Mouse (Mus musculus): Measurements from ENCODE around the gene Gm43302.
A peak's percentile ranks its signal among the peaks of the same experiment; 100 is the strongest.
"Not testable (repeated sequence)": the region's sequence is repeated elsewhere in the genome, so short reads cannot be mapped to it uniquely, and the experiment has no call there.

The Gm43302 gene

DNA sequence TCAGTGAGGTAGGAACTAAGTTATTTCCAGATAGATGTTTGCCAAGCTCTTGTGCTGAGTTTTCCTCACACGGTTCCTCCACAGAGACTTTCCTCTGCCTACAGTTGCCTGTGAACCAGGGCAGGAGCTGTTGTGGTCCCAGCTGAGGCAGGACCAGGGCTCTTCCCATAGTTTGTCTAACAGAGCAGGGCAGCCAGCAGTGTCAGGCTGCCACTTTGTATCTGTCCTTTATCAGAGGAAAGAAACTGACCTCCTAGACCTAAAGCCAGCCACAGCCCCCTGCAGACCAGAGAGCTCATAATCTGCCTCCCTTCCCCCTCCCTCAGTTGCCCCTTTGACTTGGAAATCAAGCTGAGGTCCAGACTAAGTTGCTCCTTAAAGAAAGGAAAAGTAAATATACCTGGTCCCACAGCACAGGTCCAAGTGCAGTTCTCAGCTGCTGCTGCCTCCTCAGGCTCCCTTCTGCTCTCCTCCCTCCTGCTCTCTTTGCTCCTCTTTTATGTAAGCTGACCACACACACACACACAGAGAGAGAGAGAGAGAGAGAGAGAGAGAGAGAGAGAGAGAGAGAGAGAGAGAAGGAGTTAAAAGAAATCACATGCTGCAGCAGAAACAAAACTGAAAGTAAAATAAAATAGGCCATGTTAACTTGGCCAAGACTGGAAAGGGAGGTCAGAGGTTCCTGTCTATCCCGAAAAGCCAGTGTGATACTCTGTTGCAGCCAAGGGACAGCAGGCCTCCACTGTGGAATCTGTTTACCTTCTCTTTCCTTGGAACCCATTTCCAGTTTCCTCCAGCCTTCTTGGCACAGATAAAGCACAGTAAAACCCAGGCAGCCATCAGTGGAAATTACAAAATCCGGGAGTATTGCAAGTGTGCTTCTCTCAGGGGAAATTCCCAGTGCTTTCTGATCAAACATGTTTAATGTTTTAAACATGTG, at the start of gene Gm43302, which contains the start of gene Gbp6:
Gm43302 (minus strand) TSS at position 470 of the 940 bp plus-strand sequence.
Gbp6 (minus strand) TSS at position 473 of the 940 bp plus-strand sequence.
- peak; percentile 64 for DNase-seq (ENCODE audit: low read depth)

DNA sequence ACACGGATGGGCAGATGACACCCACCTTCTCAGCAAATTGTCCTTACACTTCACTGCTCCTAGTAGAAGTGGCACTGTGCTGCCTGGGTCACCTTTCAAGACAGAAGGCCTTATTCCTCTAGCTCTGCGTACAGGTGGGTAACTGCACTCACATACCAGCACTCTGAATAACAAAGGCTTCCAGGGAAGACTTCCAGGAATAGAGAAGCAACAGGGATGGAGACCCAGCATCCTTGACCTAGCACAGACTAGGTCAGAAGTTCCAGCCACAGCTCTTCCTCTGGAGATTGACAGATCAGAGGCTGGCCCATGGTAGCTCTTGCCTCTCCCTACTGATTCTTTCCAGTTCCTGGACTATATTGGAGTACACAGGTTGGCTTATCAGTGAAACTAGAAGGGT, 47.8 kb upstream of the Gm43302 start:
- no peak for DNase-seq (ENCODE audit: low read depth)

DNA sequence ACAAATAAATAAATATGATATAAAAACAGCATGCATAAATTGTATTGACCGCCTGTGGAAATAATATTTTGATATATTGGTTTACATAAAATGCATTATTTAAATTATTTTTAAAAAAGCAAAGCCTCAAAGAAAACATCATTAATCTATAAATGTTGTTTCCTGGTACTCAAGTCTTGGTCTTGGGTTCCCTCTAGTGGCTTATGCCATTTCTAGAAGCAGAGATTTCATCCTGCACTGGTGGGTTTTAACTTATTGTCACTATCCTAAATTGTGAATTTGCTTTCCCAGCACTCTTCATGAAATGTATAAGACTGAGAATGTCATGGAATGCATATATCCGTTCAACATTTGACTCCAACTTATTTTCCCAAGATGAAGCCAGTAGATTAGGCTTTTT, 29.0 kb upstream of the Gm43302 start:
- DNase-seq (ENCODE audit: low read depth), result peak; percentile 68

DNA sequence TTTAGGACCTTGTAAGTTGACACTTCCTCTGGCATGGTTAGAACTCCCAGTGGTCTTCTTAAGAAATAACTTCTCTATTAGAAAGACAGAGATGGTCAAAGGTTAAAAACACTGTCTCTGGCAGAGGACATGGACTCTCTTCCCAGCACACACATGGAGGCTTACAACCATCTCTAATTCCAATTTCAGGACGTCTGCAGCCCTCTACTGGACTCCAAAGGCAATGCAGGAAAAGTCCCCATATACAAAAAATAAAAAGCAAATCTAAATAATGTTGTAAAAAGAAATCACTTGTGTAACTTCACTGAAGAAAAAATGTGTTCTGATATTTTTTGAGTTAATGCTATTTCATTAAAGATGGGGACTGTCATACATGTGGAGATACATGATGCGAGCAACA, 17.4 kb upstream of the Gm43302 start:
- DNase-seq (ENCODE audit: low read depth), result no peak

DNA sequence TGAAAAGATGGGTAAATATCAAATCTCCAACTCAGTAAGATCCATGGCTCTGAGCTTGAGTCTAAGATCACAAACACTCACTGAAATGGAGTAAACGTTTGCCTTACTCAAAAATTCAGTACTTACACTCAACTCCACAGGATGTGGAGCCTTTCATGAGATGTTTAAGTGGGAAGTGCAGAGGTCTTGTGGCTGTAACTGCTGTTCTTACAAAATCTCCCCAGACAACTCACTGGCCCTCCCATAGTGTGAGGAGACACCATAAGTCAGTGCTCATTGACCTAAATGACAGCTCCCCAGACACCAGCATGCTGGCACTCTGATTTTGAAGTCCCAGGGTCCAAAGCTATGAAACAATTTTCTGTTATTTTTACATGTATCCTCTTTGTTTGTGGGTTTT, 15.7 kb upstream of the Gm43302 start:
- not testable (repeated sequence) for DNase-seq (ENCODE audit: low read depth)

DNA sequence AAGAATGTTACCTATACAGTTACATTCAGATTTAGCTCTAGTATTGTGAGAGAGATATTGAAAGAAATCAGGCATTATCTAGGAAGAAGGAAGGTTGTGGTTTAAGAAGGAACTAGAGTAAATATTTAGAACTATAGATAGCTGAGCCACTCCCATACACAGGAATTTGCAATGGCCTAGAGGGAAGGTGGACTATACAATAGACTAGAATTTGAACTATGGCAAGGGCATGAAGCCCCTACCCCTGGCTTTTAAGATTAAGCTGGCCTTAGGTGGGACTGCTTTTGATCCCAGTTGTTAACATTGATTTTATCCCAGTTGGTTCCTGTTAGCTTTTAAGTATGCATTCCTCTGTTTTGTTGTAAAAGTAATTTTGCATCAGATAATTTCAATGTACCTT, 13.5 kb upstream of the Gm43302 start:
- DNase-seq (ENCODE audit: low read depth), result not testable (repeated sequence)

DNA sequence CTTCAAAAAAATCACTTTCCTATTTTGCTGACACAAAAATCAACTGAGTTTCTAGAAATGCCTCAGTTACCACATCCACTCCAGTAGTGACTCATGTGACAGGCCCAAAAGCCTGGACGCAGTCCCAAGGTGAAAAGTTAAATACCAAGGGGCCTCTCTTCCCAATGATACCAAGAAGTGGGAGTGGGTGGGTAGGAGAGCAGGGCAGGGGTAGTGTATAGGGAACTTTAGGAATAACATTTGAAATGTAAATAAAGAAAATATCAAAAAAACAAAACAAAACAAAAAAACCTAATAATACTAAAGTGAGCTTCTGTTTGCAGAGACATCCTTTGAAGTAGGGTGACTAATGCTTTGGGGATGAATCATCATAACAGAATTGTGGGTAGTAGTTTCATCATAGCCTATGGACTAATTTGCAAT, 12.7 kb upstream of the Gm43302 start:
- DNase-seq (ENCODE audit: low read depth), result no peak

DNA sequence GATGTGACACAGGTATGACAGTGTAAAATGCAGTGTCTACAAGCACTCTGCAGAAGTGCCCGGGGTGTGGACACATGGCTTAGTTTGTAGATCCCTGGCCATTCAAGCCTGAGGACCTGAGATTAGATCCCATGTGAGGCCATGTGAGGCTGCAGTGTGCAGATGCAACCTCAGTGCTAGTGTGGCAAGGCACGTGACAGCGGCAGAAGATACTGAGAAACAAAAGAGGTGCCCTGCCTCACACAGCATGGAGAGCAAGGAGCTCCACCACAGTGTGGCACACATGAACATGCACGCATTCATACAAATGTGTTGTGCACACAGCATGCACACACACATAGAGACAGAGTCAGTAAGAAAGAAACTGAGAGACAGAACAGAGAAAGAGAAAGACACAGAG, 12.2 kb upstream of the Gm43302 start:
- not testable (repeated sequence) for DNase-seq (ENCODE audit: low read depth)

DNA sequence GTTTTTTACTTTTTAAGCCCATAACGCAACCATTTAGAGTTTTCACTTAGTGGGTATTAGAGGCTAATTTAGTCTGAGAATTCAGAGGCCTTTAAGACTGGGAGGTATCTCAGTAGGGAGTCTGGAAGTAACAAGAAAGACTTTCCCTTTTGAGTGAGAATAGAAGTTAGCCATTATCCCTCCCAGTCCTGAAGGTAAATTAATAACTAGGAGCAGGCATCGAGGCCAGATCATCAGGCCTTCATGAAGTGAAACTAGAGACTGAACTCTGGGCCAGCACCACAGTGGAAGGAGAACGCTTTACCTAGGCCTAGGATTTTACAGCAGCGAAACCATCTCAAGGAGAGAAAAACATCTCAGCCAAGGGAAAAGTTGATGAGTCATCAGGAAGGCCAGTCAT, 8.5 kb upstream of the Gm43302 start:
- no peak for DNase-seq (ENCODE audit: low read depth)

DNA sequence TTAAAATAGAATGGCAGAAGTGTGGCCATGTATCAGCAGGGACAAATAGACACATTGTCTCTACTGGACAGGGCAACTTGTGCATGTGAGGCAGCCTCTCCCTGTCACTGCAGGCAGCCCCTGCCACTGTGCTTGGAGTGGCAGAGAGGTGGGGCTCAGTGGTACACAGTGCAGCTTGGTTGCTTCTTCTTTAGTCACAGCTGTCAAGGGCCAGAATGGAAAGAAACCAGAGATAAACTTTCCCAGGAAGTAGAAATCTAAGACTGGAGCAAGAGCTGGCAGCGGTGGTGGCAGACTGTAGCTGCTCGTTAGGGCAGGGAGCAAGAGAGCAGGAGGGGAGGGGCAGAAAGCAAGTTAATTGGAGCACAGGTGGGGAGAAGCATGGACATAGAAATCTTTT, 8.0 kb upstream of the Gm43302 start:
- no peak for DNase-seq (ENCODE audit: low read depth)

DNA sequence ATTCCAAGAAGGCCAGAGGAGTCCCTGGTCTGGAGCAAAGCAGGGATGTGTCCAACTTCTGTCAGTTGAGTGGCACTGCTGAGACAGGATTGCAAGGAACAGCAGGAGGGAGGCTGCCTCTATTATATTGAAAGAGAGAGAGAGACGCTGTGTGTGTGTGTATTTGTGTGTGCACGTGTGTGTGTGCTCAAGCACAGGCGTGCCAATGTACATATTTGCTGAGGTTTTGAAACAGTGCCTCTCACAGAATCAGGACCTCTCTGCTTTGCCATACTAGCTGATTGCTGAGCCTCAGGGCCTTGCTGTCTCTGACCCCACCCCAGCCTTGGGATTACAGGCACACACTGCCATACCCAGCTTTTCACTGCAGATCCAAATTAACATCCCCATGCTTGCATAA, 2.3 kb upstream of the Gm43302 start:
- no peak for DNase-seq (ENCODE audit: low read depth)

DNA sequence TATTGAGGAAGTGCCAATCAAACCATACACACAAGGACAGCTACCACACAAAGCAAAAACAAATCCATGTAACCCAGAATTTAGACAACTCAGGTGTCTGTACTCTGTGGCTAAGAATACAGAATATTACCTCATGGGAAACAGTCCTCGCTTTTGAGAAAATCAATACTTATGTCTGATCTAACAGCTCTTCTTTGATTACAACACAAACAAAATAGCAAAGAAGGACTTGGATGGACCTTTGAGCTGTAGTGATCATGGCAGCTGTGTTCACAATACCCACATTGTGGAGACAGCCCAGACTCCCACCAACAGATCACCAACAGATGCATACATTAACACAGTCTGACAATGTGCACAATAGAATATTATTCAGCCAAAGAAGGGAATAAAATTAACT, 1.0 kb downstream of the Gm43302 start:
- DNase-seq (ENCODE audit: low read depth), result peak; percentile 28

DNA sequence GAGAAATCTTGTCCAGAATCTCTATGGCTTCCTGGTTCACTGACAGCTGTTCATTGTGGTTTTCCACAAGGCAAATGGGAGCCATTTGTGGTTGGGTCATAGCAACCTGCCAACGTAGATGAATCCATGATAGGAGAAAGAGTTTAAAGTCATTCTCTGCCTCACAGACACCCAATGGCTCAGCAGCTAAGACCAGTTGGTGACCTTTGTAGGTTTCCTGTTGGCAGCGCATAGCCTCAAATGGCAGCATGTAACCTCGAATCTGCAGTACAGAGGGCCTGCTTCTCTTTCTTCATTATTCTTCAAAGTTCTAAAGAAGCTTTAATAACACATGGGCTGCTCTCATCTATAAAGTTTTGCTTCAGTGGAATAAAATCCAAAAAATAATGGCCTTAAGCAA, 2.6 kb downstream of the Gm43302 start:
- DNase-seq (ENCODE audit: low read depth), result not testable (repeated sequence)

DNA sequence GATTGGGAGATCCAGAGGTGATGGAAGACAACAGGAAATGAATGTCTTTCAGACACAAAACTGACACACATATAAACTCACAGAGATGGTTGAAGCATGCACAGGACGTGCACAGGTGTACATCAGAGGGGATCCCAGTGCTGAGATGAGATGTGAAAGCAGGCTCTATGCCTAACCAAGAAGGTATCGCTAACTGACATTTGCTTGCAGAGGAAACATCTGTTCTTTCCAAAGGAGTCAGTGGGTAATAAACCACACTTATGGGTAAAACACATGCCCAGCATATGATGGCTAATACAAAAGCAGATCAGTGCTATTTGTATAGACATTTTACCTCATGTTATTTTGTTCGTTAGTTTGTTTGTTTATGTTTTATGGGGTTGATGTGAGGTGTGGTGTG, 32.8 kb downstream of the Gm43302 start:
- not testable (repeated sequence) for DNase-seq (ENCODE audit: low read depth)

DNA sequence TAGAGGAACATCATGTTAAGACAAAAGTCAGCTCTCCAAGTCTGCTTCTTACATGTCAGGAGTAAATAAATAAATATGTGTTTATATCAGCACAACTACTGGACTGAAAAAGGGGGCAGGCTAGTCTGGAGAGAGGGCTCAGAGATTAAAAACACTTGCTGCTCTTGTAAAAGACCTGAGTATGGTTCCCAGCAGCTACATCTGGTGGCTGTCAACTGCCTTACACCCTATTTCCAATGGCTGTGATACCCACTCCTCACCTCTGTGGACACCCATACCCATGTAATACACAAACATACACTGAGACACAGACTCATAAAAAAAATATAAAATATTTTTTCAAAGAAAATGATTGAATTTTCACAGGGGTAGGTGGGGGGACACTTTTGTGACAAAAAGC, 41.0 kb downstream of the Gm43302 start:
- peak; percentile 39 for DNase-seq (ENCODE audit: low read depth)

DNA sequence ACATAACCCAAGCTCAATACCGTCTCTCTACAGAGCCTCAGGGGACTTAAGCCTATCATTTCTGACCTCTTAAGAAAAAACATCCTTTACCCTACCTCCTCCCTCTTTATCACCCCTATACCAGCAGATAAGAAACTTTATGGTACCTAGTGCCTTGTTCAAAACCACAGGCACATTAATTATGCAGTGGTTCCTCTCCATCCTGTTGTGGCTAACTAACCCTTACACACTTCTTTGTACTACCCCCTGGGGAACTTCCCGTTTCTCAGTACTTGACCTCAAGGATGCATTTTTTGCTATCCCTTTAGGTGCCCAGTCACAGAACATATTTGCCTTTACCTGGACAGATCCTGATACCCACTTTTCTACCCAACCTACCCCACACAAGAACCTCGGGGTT, 48.8 kb downstream of the Gm43302 start:
- not testable (repeated sequence) for DNase-seq (ENCODE audit: low read depth)

DNA sequence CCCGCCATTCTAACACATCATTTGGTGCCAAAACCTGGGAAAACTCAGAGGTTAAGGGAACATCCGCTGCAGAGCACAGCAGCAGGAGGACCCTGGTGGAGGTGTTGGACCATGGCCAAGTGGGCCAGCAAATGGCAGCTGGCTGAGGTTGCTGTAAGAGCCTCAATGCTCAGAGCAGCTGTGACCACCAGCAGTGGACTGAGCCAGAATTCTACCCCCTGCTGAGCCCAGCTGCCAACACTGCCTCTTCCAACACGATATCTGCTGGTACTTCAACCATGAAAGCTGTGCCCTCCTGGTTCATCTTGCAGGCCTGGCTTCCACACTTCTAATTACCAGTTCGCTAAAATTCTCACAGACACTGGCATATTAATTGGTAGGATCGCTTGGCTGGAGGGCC, 52.5 kb downstream of the Gm43302 start:
- not testable (repeated sequence) for DNase-seq (ENCODE audit: low read depth)

DNA sequence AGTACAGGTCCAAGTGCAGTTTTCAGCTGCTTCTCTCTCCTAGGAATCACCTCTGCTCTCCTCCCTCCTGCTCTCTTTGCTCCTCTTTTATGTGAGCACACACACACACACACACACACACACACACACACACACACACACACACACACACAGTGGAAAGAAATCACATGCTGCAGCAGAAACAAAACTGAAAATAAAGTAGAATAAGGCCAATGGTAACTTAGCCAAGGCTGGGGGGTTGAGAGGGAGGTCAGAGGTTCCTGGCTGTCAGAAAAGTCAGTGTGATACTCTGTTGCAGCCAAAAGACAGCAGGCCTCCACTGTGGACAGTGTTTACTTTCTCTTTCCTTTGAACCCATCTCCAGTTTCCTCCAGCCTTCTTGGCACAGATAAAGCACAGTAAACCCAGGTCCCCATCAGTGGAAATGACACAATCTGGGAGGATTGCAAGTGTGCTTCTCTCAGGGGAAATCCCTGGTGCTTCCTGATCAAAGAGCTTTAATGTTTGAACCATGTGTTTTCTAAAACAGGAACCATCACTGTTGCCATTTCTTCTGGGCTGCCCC, 53.9 kb downstream of the Gm43302 start, which contains the start of gene Gbp10:
Gbp10 (minus strand) TSS at position 51 of the 565 bp plus-strand sequence.
- DNase-seq (ENCODE audit: low read depth), result peak; percentile 82

DNA sequence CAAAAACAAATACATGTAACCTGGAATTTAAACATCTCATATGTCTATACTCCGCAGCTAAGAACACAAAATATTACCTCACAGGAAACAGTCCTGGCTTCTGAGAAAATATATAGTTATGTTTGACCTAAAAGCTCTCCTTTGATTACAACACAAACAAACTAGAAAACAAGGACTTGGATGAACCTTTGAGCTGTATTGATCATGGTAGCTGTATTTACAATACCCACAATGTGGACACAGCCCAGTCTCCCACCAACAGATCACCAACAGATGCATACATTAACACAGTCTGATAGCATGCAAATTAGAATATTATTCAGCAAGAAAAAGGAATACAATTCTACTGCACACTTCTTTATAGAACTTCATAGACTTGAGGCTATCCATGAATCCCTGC, 55.1 kb downstream of the Gm43302 start:
- DNase-seq (ENCODE audit: low read depth), result not testable (repeated sequence)

DNA sequence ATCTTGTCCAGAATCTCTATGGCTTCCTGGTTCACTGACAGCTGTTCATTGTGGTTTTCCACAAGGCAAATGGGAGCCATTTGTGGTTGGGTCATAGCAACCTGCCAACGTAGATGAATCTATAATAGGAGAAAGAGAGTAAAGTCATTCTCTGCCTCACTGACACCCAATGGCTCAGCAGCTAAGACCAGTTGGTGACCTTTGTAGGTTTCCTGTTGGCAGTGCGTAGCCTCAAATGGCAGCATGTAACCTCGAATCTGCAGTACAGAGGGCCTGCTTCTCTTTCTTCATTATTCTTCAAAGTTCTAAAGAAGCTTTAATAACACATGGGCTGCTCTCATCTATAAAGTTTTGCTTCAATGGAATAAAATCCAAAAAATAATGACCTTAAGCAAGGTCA, 57.5 kb downstream of the Gm43302 start:
- DNase-seq (ENCODE audit: low read depth), result not testable (repeated sequence)

DNA sequence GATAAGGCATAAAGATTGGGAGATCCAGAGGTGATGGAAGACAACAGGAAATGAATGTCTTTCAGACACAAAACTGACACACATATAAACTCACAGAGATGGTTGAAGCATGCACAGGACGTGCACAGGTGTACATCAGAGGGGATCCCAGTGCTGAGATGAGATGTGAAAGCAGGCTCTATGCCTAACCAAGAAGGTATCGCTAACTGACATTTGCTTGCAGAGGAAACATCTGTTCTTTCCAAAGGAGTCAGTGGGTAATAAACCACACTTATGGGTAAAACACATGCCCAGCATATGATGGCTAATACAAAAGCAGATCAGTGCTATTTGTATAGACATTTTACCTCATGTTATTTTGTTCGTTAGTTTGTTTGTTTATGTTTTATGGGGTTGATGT, 84.5 kb downstream of the Gm43302 start:
- not testable (repeated sequence) for DNase-seq (ENCODE audit: low read depth)

DNA sequence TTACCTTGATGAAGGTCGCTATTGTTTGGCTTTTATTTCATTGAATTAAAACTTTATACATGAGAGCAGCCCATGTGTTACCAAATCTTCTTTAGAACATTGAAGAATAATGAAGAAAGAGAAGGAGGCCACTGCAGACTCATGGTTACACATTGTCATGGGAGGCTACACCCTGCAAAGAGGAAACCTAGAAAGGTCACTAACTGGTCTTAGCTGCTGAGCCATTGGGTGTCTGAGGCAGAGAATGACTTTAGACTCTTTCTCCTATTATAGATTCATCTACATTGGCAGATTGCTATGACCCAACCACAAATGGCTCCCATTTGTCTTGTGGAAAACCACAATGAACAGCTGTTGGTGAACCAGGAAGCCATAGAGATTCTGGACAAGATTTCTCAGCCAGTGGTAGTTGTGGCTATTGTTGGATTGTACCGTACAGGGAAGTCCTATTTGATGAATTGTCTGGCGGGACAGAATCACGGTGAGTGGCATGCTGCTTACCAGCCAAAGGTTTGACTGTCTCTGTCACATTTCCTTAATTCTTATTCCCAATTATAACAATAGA, 92.6 kb downstream of the Gm43302 start:
- not testable (repeated sequence) for DNase-seq (ENCODE audit: low read depth)

DNA sequence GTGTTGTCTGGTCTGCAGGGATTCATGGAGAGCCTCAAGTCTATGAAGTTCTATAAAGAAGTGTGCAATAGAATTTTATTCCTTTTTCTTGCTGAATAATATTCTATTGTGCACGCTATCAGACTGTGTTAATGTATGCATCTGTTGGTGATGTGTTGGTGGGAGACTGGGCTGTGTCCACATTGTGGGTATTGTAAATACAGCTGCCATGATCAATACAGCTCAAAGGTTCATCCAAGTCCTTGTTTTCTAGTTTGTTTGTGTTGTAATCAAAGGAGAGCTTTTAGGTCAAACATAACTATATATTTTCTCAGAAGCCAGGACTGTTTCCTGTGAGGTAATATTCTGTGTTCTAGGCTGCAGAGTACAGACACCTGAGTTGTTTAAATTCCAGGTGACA, 94.3 kb downstream of the Gm43302 start:
- not testable (repeated sequence) for DNase-seq (ENCODE audit: low read depth)
